Mouse (Mus musculus) layer of hippocampus, adult 2 months (tissue): ENCODE results near the gene Col17a1. TPM values are rescaled to one million over a fixed set of nuclear protein-coding genes. Genes with fewer than 3 reads are reported as not detected.

Experiments used
- DNase-seq, 2 experiments: peaks; one replicate each; pipeline ENCODE4 v3.0.0; 2022; ENCODE audit warnings: low spot score in 2 of 2
- H3K27ac ChIP-seq: fragments of 200-600 bp; 2 replicates; pipeline ENCODE4 v1.8.1; 2022
- H3K4me3 ChIP-seq: fragments of 200-600 bp; 2 replicates; pipeline ENCODE4 v1.8.1; 2022; ENCODE audit warnings: mild to moderate bottlenecking
- CTCF ChIP-seq: fragments of 200-600 bp; conservative IDR thresholded peaks from 2 replicates; pipeline ENCODE4 v1.8.1; 2022; ENCODE audit warnings: antibody characterized with exemption, mild to moderate bottlenecking, moderate library complexity
- total RNA-seq, 2 experiments: library from RNA; stranded (reverse); gene quantifications; 2 replicates each; pipeline ENCODE4 v1.2.3; 2021

Col17a1 gene
- total RNA-seq, 2 experiments from 2014 or later: not detected

GRCm38 (mm10) chr19:47624940-47625711 is 66.8 kb downstream of the Col17a1 start:
- DNase-seq: no peak
- TF ChIP-seq CTCF: peak; percentile 47
- no peak overlapping the region; the same call in 1 of the 2 replicates for H3K4me3 ChIP-seq
- H3K27ac ChIP-seq: peak overlapping the region; percentile 24

GRCm38 (mm10) chr19:47621478-47621877 is 70.4 kb downstream of the Col17a1 start:
- no peak for DNase-seq
- Histone ChIP-seq H3K27ac (no peak overlapping the region), H3K4me3 (no peak overlapping the region)
- TF ChIP-seq CTCF: no peak

- H3K4me3 ChIP-seq: no peak overlapping the region
- DNase-seq: no peak
- no peak overlapping the region for H3K27ac ChIP-seq
- peak; percentile 52 for TF ChIP-seq CTCF
These were observed 78.5 kb downstream of the Col17a1 start for GRCm38 (mm10) chr19:47613442-47613841.

GRCm38 (mm10) chr19:47608513-47608912 is 83.4 kb downstream of the Col17a1 start:
- no peak for DNase-seq
- TF ChIP-seq CTCF: no peak
- H3K27ac ChIP-seq: no peak overlapping the region
- no peak overlapping the region for H3K4me3 ChIP-seq

Other genes with a start within 250 kb of the Col17a1 start
- 10 to 100 TPM; 33.0 to 35.4 TPM for gene Sh3pxd2a, start 227.7 kb downstream of the Col17a1 start, total RNA-seq
- gene Stn1, start 154.6 kb downstream of the Col17a1 start, total RNA-seq: 10 to 100 TPM; 22.6 to 23.8 TPM
- 10 to 100 TPM; 63.7 to 69.4 TPM for gene Slk, start 112.4 kb downstream of the Col17a1 start, total RNA-seq
- 100 to 1,000 TPM in 1 of 2 experiments, 10 to 100 TPM in 1; 95.4 to 103 TPM for gene Sfr1, start 39.6 kb upstream of the Col17a1 start, total RNA-seq
- 10 to 100 TPM; 52.8 to 55.9 TPM for gene Gsto1, start 162.9 kb upstream of the Col17a1 start, total RNA-seq
- 1 to 10 TPM; 2.9 to 3.5 TPM for gene Gsto2, start 173.4 kb upstream of the Col17a1 start, total RNA-seq
- gene Cfap43, start 227.2 kb upstream of the Col17a1 start, total RNA-seq: under 1 TPM; 0.37 to 0.95 TPM
- 1 to 10 TPM; 1.2 to 1.9 TPM for gene Itprip, start 227.2 kb upstream of the Col17a1 start, total RNA-seq
- gene Cfap58, start 245.6 kb upstream of the Col17a1 start, total RNA-seq: under 1 TPM; 0.34 to 0.49 TPM